Mouse (Mus musculus) olfactory bulb, adult 2 months (tissue): ENCODE measurements around the gene Aktip. TPM values are rescaled to one million over a fixed set of nuclear protein-coding genes. Genes with fewer than 3 reads are reported as not detected.

ENCODE experiments used
- H3K27ac ChIP-seq: fragments of 200-500 bp; 2 replicates; pipeline ENCODE4 v1.5.1; 2012; ENCODE audit warnings: low read depth, low read length; ENCODE audit not compliant: insufficient read depth
- H3K4me1 ChIP-seq: fragments of 200-500 bp; 2 replicates; pipeline ENCODE4 v1.6.1; 2012; ENCODE audit warnings: low read length; ENCODE audit not compliant: control insufficient read depth, insufficient read depth
- H3K4me3 ChIP-seq: fragments of 200-500 bp; 2 replicates; pipeline ENCODE4 v1.5.1; 2012; ENCODE audit warnings: mild to moderate bottlenecking, low read depth, low read length, moderate library complexity; ENCODE audit not compliant: insufficient read depth
- CTCF ChIP-seq: fragments of 200-500 bp; IDR thresholded peaks from 2 replicates; pipeline ENCODE4 v1.5.1; 2012; ENCODE audit warnings: low read depth, mild to moderate bottlenecking, low read length, moderate library complexity; ENCODE audit not compliant: insufficient read depth
- POLR2A ChIP-seq: fragments of 200-500 bp; IDR thresholded peaks from 2 replicates; pipeline ENCODE4 v1.6.1; 2012; ENCODE audit warnings: mild to moderate bottlenecking, low read depth, low read length, moderate library complexity; ENCODE audit not compliant: insufficient read depth
- WGBS: fragments of 180-500 bp; shearing (Covaris S2); methylation state at CpG from one replicate; pipeline ENCODE4 v1.1.7; 2018; 5-methylcytosine and 5-hydroxymethylcytosine counted together
- polyA plus RNA-seq: library from polyadenylated mRNA; stranded (reverse); fragments of >200 nt; gene quantifications from 2 replicates; pipeline ENCODE4 v1.2.4, GENCODE M21; 2012; ENCODE audit warnings: low replicate concordance; ENCODE audit not compliant: missing spikeins, insufficient read depth, insufficient read length

Aktip gene
- polyA plus RNA-seq, 1 experiment, result not detected

- Histone ChIP-seq H3K4me3 (no peak overlapping the region), H3K4me1 (no peaks in the 10 kb centered on the region), H3K27ac (no peak overlapping the region)
- WGBS, result 91% methylated on average over 4 of the region's 4 CpGs
- TF ChIP-seq CTCF (no peak), POLR2A (no peak)
Observed at GRCm38 (mm10) chr8:91140828-91141227, 58.9 kb downstream of the Aktip start.

GRCm38 (mm10) chr8:91135308-91136181, 64.2 kb downstream of the Aktip start:
- TF ChIP-seq POLR2A (no peak), CTCF (no peak)
- no peak overlapping the region for H3K27ac ChIP-seq
- WGBS, result 78% methylated on average over 14 of the region's 14 CpGs
- no peak overlapping the region for H3K4me3 ChIP-seq
- peaks cover 2% of the 10 kb centered on the region for H3K4me1 ChIP-seq

- Histone ChIP-seq H3K4me1 (peaks cover 2% of the 10 kb centered on the region), H3K27ac (peak overlapping the region; percentile 68), H3K4me3 (no peak overlapping the region)
- 40% methylated on average over 12 of the region's 12 CpGs for WGBS
- TF ChIP-seq CTCF, result no peak
- no peak for TF ChIP-seq POLR2A
Observed at GRCm38 (mm10) chr8:91134659-91135058, 65.1 kb downstream of the Aktip start.

GRCm38 (mm10) chr8:91134070-91134475, 65.7 kb downstream of the Aktip start:
- WGBS, result under 1% methylated on average over 24 of the region's 24 CpGs
- H3K4me3 ChIP-seq, result peak overlapping the region; percentile 57
- TF ChIP-seq CTCF (no peak), POLR2A (peak; percentile 55; the same call in 1 of the 2 replicates)
- peaks cover 2% of the 10 kb centered on the region for H3K4me1 ChIP-seq
- peak overlapping the region; percentile 68 for H3K27ac ChIP-seq

- TF ChIP-seq CTCF (no peak), POLR2A (peak; percentile 74)
- H3K27ac ChIP-seq, result no peak overlapping the region
- H3K4me3 ChIP-seq, result peak overlapping the region; percentile 57
- 1% methylated on average over 58 of the region's 58 CpGs for WGBS
- H3K4me1 ChIP-seq, result peaks cover 2% of the 10 kb centered on the region
Observed at GRCm38 (mm10) chr8:91133441-91134069, 66.2 kb downstream of the Aktip start.

- Histone ChIP-seq H3K27ac (no peak overlapping the region), H3K4me3 (no peak overlapping the region), H3K4me1 (peaks cover 2% of the 10 kb centered on the region)
- TF ChIP-seq CTCF (no peak), POLR2A (no peak)
- WGBS, result 58% methylated on average over 4 of the region's 4 CpGs
Observed at GRCm38 (mm10) chr8:91132731-91133130, 67.0 kb downstream of the Aktip start.

- no peak overlapping the region for H3K27ac ChIP-seq
- TF ChIP-seq CTCF (no peak), POLR2A (no peak)
- 53% methylated on average over 8 of the region's 8 CpGs for WGBS
- H3K4me3 ChIP-seq, result no peak overlapping the region
- H3K4me1 ChIP-seq, result 0 out of 2 replicates have a peak, but pooled peaks cover 2% of the 10 kb centered on the region
Observed at GRCm38 (mm10) chr8:91126786-91127185, 73.0 kb downstream of the Aktip start.

GRCm38 (mm10) chr8:91124315-91124714, 75.5 kb downstream of the Aktip start:
- TF ChIP-seq CTCF, result no peak
- no peak for TF ChIP-seq POLR2A
- 0 out of 2 replicates have a peak, but pooled peaks cover 2% of the 10 kb centered on the region for H3K4me1 ChIP-seq
- no peak overlapping the region for H3K4me3 ChIP-seq
- H3K27ac ChIP-seq, result no peak overlapping the region
- WGBS, result 88% methylated on average over 5 of the region's 5 CpGs

- H3K27ac ChIP-seq, result no peak overlapping the region
- TF ChIP-seq POLR2A (no peak), CTCF (no peak)
- WGBS, result 71% methylated on average over 3 of the region's 3 CpGs
- H3K4me3 ChIP-seq, result no peak overlapping the region
- H3K4me1 ChIP-seq, result no peaks in the 10 kb centered on the region
Observed at GRCm38 (mm10) chr8:91118131-91118530, 81.6 kb downstream of the Aktip start.
